8 mouse cellular contexts compared by ENCODE assay signal in the genomic region with DNA sequence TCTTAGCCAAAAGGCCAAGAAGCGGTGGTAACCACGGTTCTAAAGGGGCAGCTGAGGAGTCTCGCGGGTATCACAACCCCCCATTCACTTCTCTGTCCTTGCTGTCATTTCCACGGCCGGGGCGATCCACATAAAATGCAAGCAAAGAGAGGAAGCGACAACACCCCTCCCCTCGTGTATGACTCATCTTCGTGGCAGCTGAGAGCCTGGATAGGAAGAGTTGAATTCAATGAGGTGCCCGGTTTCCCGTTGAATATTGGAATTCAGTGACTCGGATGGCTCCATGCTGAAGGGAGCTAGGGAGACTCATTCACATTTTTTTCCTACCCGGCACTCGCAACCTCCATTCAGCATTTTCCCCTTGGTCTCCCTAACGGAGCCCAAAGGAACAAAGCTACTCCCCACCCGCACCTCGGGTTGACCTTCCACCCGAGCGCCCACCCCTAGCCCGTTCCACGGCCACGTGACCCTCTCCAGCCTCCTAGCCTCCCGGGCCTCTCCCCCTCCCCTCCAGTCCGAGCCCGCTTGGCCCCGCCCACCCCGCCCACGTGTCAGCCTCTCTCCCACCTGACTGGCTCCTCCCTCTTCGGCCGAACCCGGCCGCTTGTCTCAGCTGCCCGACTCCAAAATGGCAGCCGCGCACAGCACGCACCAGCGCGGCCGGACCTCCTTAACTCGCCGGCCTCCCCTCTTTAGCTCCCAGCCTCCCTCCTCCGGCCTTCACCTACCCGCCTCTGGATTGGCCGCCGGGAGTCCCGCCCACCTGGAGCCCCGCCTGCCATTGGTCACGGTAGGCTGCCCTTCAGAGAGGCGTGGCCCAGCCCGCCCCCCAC. TPM values are rescaled to one million over a fixed set of nuclear protein-coding genes. Genes with fewer than 3 reads are reported as not detected.
DNase-seq lines count a peak whose midpoint lies in the region; ATAC-seq and TF ChIP-seq lines count a peak whose summit lies in the region.

No protein-coding gene starts in this region.

- H3K4me3 ChIP-seq in MEL (ENCODE audit: control insufficient read depth in 1 of 2, insufficient read depth in 1 of 2, low read depth in 2 of 2, low read length in 2 of 2) = peak overlapping the region; percentile 61 to 85
- H3K4me3 ChIP-seq in cerebellum, adult 2 months (replicated peaks; ENCODE audit: insufficient read depth, low read depth, low read length) = peak overlapping the region; percentile 94
- H3K4me3 ChIP-seq in forebrain, postnatal 0 days (ENCODE audit: low read depth, low read length) = peak overlapping the region; percentile 100
- H3K4me3 ChIP-seq in lung, embryonic 15.5 days = peak overlapping the region; percentile 86

- peak; percentile 97 for ATAC-seq in forebrain, postnatal 0 days
- peak; percentile 99 for ATAC-seq in lung, embryonic 15.5 days (ENCODE audit: borderline replicate concordance, extremely low read depth, low FRiP score, low TSS enrichment)

- H3K4me1 ChIP-seq in MEL (ENCODE audit: control insufficient read depth in 1 of 2, insufficient read depth in 2 of 2, low read length in 2 of 2) = peaks cover 0 to 11% of the 10 kb centered on the region in 2 experiments; a peak in 1 of 4 replicates
- H3K4me1 ChIP-seq in cerebellum, adult 2 months (ENCODE audit: control insufficient read depth, insufficient read depth, low read length) = peaks cover 5% of the 10 kb centered on the region; the same call in 1 of the 2 replicates
- peaks cover 11% of the 10 kb centered on the region for H3K4me1 ChIP-seq in forebrain, postnatal 0 days (ENCODE audit: insufficient read depth)
- peaks cover 33% of the 10 kb centered on the region for H3K4me1 ChIP-seq in lung, embryonic 15.5 days

- peak in 1 of 2 experiments; percentile 47; a peak in 1 of 4 replicates for TF ChIP-seq EP300 in MEL (IDR thresholded peaks at IDR 0.05; ENCODE audit: low read depth in 1 of 2, low read length in 2 of 2)

- no peak for TF ChIP-seq RAD21 in MEL (IDR thresholded peaks at IDR 0.05; ENCODE audit: low read depth, low read length)

- H3K27me3 ChIP-seq in MEL (ENCODE audit: control insufficient read depth in 1 of 2, insufficient read depth in 2 of 2, low read length in 2 of 2) = no peaks in the 10 kb centered on the region
- no peaks in the 10 kb centered on the region for H3K27me3 ChIP-seq in cerebellum, adult 2 months (ENCODE audit: control insufficient read depth, insufficient read depth, low read length)
- no peaks in the 10 kb centered on the region for H3K27me3 ChIP-seq in forebrain, postnatal 0 days (ENCODE audit: insufficient read depth, low read length)
- no peaks in the 10 kb centered on the region for H3K27me3 ChIP-seq in lung, embryonic 15.5 days

- H3K4me2 ChIP-seq in forebrain, postnatal 0 days (ENCODE audit: low read depth) = peak overlapping the region; percentile 85
- peak overlapping the region; percentile 90 for H3K4me2 ChIP-seq in lung, embryonic 15.5 days

- 1% methylated on average over 51 of the region's 51 CpGs for WGBS in cerebellum, adult 2 months
- WGBS in forebrain, postnatal 0 days = 1% methylated on average over 44 of the region's 51 CpGs
- under 1% methylated on average over 42 of the region's 51 CpGs for WGBS in lung, embryonic 15.5 days

- H3K36me3 ChIP-seq in MEL (ENCODE audit: control insufficient read depth in 1 of 2, insufficient read depth in 2 of 2, low read length in 2 of 2) = peaks cover 0 to 8% of the 10 kb centered on the region in 2 experiments; a peak in 2 of 4 replicates
- H3K36me3 ChIP-seq in forebrain, postnatal 0 days (ENCODE audit: insufficient read depth) = no peaks in the 10 kb centered on the region
- no peaks in the 10 kb centered on the region for H3K36me3 ChIP-seq in lung, embryonic 15.5 days

- H3K9me3 ChIP-seq in MEL (replicated peaks; ENCODE audit: insufficient read depth, low read length) = no peaks in the 10 kb centered on the region
- H3K9me3 ChIP-seq in forebrain, postnatal 0 days (ENCODE audit: low read length) = no peaks in the 10 kb centered on the region
- no peaks in the 10 kb centered on the region for H3K9me3 ChIP-seq in lung, embryonic 15.5 days

- peak overlapping the region; percentile 73 for H3K27ac ChIP-seq in MEL (ENCODE audit: control insufficient read depth, low read depth, low read length)
- H3K27ac ChIP-seq in cerebellum, adult 2 months (ENCODE audit: insufficient read depth, low read length) = peak overlapping the region; percentile 75
- peak overlapping the region; percentile 91 for H3K27ac ChIP-seq in forebrain, postnatal 0 days (ENCODE audit: low read depth, low read length)
- H3K27ac ChIP-seq in lung, embryonic 15.5 days = peak overlapping the region; percentile 89

- peak; percentile 98 for DNase-seq in MEL (ENCODE audit: low read depth, low spot score)
- DNase-seq in cerebellum, adult 2 months = peak; percentile 98 to 99
- peak; percentile 98 for DNase-seq in forebrain, postnatal 0 days
- peak; percentile 98 for DNase-seq in heart, postnatal 4 days
- peak; percentile 98 for DNase-seq in layer of hippocampus, adult 8-10 months (ENCODE audit: low spot score in 2 of 2)
- DNase-seq in ovary, adult 18-20 months (ENCODE audit: low spot score) = peak; percentile 99
- peak; percentile 89 for DNase-seq in thymus, postnatal 0 days (ENCODE audit: low spot score)

- no peak for TF ChIP-seq CTCF in MEL (IDR thresholded peaks at IDR 0.05 in 2 of 3, conservative IDR thresholded peaks at IDR 0.05 in 1 of 3; ENCODE audit: control insufficient read depth in 1 of 3, insufficient read depth in 1 of 3, low read depth in 2 of 3, low read length in 3 of 3, poor library complexity in 1 of 3, severe bottlenecking in 1 of 3)
- TF ChIP-seq CTCF in cerebellum, adult 2 months (IDR thresholded peaks at IDR 0.05; ENCODE audit: borderline replicate concordance, insufficient read depth, low read depth, low read length) = no peak
- no peak for TF ChIP-seq CTCF in forebrain, postnatal 0 days (IDR thresholded peaks at IDR 0.05; ENCODE audit: low read depth)

- peak overlapping the region; percentile 79 for H3K9ac ChIP-seq in MEL (ENCODE audit: control insufficient read depth, low read depth, low read length, poor library complexity, severe bottlenecking)
- H3K9ac ChIP-seq in forebrain, postnatal 0 days = peak overlapping the region; percentile 75
- H3K9ac ChIP-seq in lung, embryonic 15.5 days = peak overlapping the region; percentile 79

- H3K79me2 ChIP-seq in MEL (ENCODE audit: control insufficient read depth, insufficient read depth, low read length, poor library complexity) = peaks cover 10% of the 10 kb centered on the region

- TF ChIP-seq POLR2A in MEL (IDR thresholded peaks at IDR 0.05; ENCODE audit: control insufficient read depth in 1 of 2, insufficient read depth in 1 of 2, low read depth in 1 of 2, low read length in 2 of 2, poor library complexity in 1 of 2) = peak; percentile 16 to 68; a peak in 2 of 4 replicates
- TF ChIP-seq POLR2A in cerebellum, adult 2 months (IDR thresholded peaks at IDR 0.05; ENCODE audit: borderline replicate concordance, insufficient read depth, low read length) = peak; percentile 81

TF ChIP-seq in MEL, 35 proteins besides CTCF, POLR2A, EP300 and RAD21 (continues in another document):
- TF ChIP-seq ELF1 (IDR thresholded peaks at IDR 0.05; ENCODE audit: low read depth, low read length) (no peak), CHD1 (IDR thresholded peaks at IDR 0.05; ENCODE audit: low read depth, low read length) (no peak), SIN3A (IDR thresholded peaks at IDR 0.05; ENCODE audit: low read length) (no peak; the same call in none of the 2 replicates), GABPA (IDR thresholded peaks at IDR 0.05; ENCODE audit: low read depth, low read length) (no peak), MAZ (IDR thresholded peaks at IDR 0.05; ENCODE audit: low read depth, low read length) (peak; percentile 63; the same call in 1 of the 2 replicates), SMC3 (IDR thresholded peaks at IDR 0.05; ENCODE audit: low read depth, low read length) (no peak), USF2 (IDR thresholded peaks at IDR 0.05; ENCODE audit: borderline replicate concordance in 1 of 2, insufficient read depth in 1 of 2, low read depth in 1 of 2, low read length in 2 of 2) (peak in 1 of 2 experiments; percentile 77; a peak in 2 of 4 replicates), ZMIZ1 (IDR thresholded peaks at IDR 0.05; ENCODE audit: low read depth, low read length) (no peak), TCF12 (IDR thresholded peaks at IDR 0.05; ENCODE audit: low read depth, low read length) (peak; percentile 15; the same call in 1 of the 2 replicates), POLR2AphosphoS5 (IDR thresholded peaks at IDR 0.05; ENCODE audit: borderline replicate concordance, low read depth, low read length) (no peak), MAX (IDR thresholded peaks at IDR 0.05; ENCODE audit: low read length) (peak; percentile 53; the same call in 1 of the 2 replicates), ZKSCAN1 (IDR thresholded peaks at IDR 0.05; ENCODE audit: low read depth, low read length) (no peak), KAT2A (conservative IDR thresholded peaks at IDR 0.05; ENCODE audit: low read depth, low read length) (no peak; the same call in 1 of the 2 replicates), MAFK (IDR thresholded peaks at IDR 0.05; ENCODE audit: borderline replicate concordance, low read depth, low read length) (no peak), HCFC1 (IDR thresholded peaks at IDR 0.05; ENCODE audit: low read depth, low read length) (peak; percentile 85), USF1 (IDR thresholded peaks at IDR 0.05; ENCODE audit: low read depth, low read length) (peak; percentile 96), POLR2AphosphoS2 (IDR thresholded peaks at IDR 0.05; ENCODE audit: low read length) (no peak), NRF1 (IDR thresholded peaks at IDR 0.05; ENCODE audit: insufficient read depth, low read depth, low read length, poor library complexity, severe bottlenecking) (no peak; the same call in 1 of the 2 replicates), TBP (IDR thresholded peaks at IDR 0.05; ENCODE audit: low read depth, low read length) (peak; percentile 33; the same call in 1 of the 2 replicates), GATA1 (IDR thresholded peaks at IDR 0.05; ENCODE audit: low read depth, low read length) (no peak), CHD2 (IDR thresholded peaks at IDR 0.05; ENCODE audit: low read length) (no peak)

RNA-seq across cellular contexts. Expression of gene Socs5, which starts 0.6 kb away (rescaled TPM):
- 6.0 and 6.4 TPM in 2 replicates for total RNA-seq in MEL (2012; rRNA removed)
- polyA plus RNA-seq in MEL (2012; ENCODE audit: insufficient read depth in 1 of 2, insufficient read length in 2 of 2, low read depth in 1 of 2, low replicate concordance in 2 of 2, missing spikeins in 1 of 2) = 1 to 10 TPM in 1 of 2 experiments, not detected in 1; 9.7 TPM
- 55.8 and 57.6 TPM in 2 replicates for polyA plus RNA-seq in cerebellum, adult 2 months (2012; rRNA removed)
- 17.0 and 20.2 TPM in 2 replicates for total RNA-seq in forebrain, postnatal 0 days (2014; rRNA removed)
- polyA plus RNA-seq in forebrain, postnatal 0 days (2015; fragmentation: Nextera tagmentation; extraction: Ambion mirVana) = 9.0 and 11.8 TPM in 2 replicates
- 10 to 100 TPM; 25.8 to 26.7 TPM for total RNA-seq in heart, postnatal 4 days (2021)
- total RNA-seq in layer of hippocampus, adult 8-10 months (2022) = 100 to 1,000 TPM in 2 of 4 experiments, 10 to 100 TPM in 2; 96.3 to 116 (median 104) TPM
- 14.2 and 15.5 TPM in 2 replicates for polyA plus RNA-seq in lung, embryonic 15.5 days (2015; fragmentation: Nextera tagmentation; extraction: Ambion mirVana)
- polyA plus RNA-seq in thymus, postnatal 0 days (2015; fragmentation: Nextera tagmentation; extraction: Ambion mirVana) = 3.5 and 3.6 TPM in 2 replicates

Comparison
In these comparisons a context has a peak if more than half of its experiments do, and no peak if none do; other contexts are left out.
1. Peak in every context shown above with its lines: DNase-seq, ATAC-seq, H3K4me3 ChIP-seq and H3K27ac ChIP-seq.